Mouse (Mus musculus): ENCODE results near the gene Hoxd4. TPM values are rescaled to one million over a fixed set of nuclear protein-coding genes. Genes with fewer than 3 reads are reported as not detected.

The Hoxd4 gene
- polyA plus RNA-seq, 1 experiment, result 2.9 TPM

- TF ChIP-seq CTCF (IDR thresholded peaks at IDR 0.05; ENCODE audit: control insufficient read depth, insufficient read depth, low read length), result no peak
- TF ChIP-seq POLR2A (IDR thresholded peaks at IDR 0.05; ENCODE audit: borderline replicate concordance, control insufficient read depth, low read depth, low read length), result no peak
- no peak overlapping the region for H3K4me3 ChIP-seq (replicated peaks; ENCODE audit: control insufficient read depth, low read depth, low read length)
- under 1% methylated on average over 60 of the region's 66 CpGs for WGBS
- H3K27ac ChIP-seq (ENCODE audit: control insufficient read depth, insufficient read depth, low read depth, low read length, poor library complexity), result no peak overlapping the region; the same call in 1 of the 2 replicates
- no peaks in the 10 kb centered on the region for H3K4me1 ChIP-seq (ENCODE audit: control insufficient read depth, insufficient read depth, low read length)
Measured at GRCm38 (mm10) chr2:74704999-74705466, 6.7 kb upstream of the Hoxd4 start.

DNA sequence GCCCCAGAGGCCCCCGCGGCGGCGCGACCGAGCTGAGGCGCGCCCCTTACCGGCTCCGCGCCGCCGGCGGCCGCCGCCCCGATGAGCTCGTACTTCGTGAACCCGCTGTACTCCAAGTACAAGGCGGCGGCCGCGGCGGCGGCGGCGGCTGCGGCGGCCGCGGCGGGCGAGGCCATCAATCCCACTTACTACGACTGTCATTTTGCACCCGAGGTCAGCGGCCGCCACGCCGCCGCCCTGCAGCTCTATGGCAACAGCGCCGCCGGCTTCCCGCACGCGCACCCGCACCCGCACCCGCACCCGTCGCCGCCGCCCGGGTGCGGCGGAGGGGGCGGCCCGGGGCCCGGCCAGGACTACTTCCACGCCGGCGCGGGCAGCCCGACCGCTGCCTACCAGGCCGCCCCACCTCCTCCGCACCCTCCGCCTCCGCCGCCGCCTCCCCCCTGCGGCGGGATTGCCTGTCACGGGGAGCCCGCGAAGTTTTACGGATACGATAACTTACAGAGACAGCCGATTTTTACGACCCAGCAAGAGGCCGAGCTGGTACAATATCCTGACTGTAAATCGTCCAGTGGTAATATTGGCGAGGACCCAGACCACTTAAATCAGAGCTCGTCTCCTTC lies 6.2 kb upstream of the Hoxd4 start:
- WGBS, result 1% methylated on average over 83 of the region's 85 CpGs
- H3K4me1 ChIP-seq (ENCODE audit: control insufficient read depth, insufficient read depth, low read length), result no peaks in the 10 kb centered on the region
- H3K4me3 ChIP-seq (replicated peaks; ENCODE audit: control insufficient read depth, low read depth, low read length), result no peak overlapping the region
- no peak for TF ChIP-seq POLR2A (IDR thresholded peaks at IDR 0.05; ENCODE audit: borderline replicate concordance, control insufficient read depth, low read depth, low read length)
- no peak for TF ChIP-seq CTCF (IDR thresholded peaks at IDR 0.05; ENCODE audit: control insufficient read depth, insufficient read depth, low read length)
- no peak overlapping the region for H3K27ac ChIP-seq (ENCODE audit: control insufficient read depth, insufficient read depth, low read depth, low read length, poor library complexity)

DNA sequence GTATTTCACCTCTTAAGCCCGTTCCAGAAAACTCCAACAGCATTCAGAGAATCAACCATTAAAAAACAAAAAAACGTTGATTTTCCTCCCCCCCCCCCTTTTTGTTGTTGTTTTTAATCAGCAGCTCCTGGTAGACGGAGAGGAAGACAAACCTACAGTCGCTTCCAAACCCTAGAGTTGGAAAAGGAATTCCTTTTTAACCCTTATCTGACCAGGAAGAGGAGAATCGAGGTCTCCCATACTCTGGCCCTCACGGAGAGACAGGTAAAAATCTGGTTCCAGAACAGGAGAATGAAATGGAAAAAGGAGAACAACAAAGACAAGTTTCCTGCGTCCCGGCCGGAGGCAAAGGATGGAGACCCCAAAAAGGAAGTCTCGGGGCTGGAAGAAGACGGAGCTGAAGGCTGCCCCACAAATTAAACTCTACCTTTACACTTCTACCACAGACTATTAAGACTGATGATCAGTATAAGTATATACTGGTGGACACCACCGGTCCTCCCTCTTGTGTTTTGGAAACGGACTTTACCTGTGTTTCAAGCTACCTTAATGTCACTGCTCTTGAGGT lies 5.3 kb upstream of the Hoxd4 start:
- Histone ChIP-seq H3K4me1 (ENCODE audit: control insufficient read depth, insufficient read depth, low read length) (no peaks in the 10 kb centered on the region), H3K27ac (ENCODE audit: control insufficient read depth, insufficient read depth, low read depth, low read length, poor library complexity) (no peak overlapping the region), H3K4me3 (replicated peaks; ENCODE audit: control insufficient read depth, low read depth, low read length) (no peak overlapping the region)
- 8% methylated on average over 13 of the region's 13 CpGs for WGBS
- TF ChIP-seq CTCF (IDR thresholded peaks at IDR 0.05; ENCODE audit: control insufficient read depth, insufficient read depth, low read length) (no peak), POLR2A (IDR thresholded peaks at IDR 0.05; ENCODE audit: borderline replicate concordance, control insufficient read depth, low read depth, low read length) (no peak)

GRCm38 (mm10) chr2:74707599-74707998 lies 4.1 kb upstream of the Hoxd4 start:
- no peak overlapping the region for H3K27ac ChIP-seq (ENCODE audit: control insufficient read depth, insufficient read depth, low read depth, low read length, poor library complexity)
- TF ChIP-seq POLR2A (IDR thresholded peaks at IDR 0.05; ENCODE audit: borderline replicate concordance, control insufficient read depth, low read depth, low read length) (no peak), CTCF (IDR thresholded peaks at IDR 0.05; ENCODE audit: control insufficient read depth, insufficient read depth, low read length) (no peak)
- WGBS, result 25% methylated on average over 7 of the region's 7 CpGs
- no peaks in the 10 kb centered on the region for H3K4me1 ChIP-seq (ENCODE audit: control insufficient read depth, insufficient read depth, low read length)
- H3K4me3 ChIP-seq (replicated peaks; ENCODE audit: control insufficient read depth, low read depth, low read length), result no peak overlapping the region

- Histone ChIP-seq H3K27ac (ENCODE audit: control insufficient read depth, insufficient read depth, low read depth, low read length, poor library complexity) (no peak overlapping the region), H3K4me3 (replicated peaks; ENCODE audit: control insufficient read depth, low read depth, low read length) (no peak overlapping the region), H3K4me1 (ENCODE audit: control insufficient read depth, insufficient read depth, low read length) (no peaks in the 10 kb centered on the region)
- 66% methylated on average over 4 of the region's 4 CpGs for WGBS
- TF ChIP-seq POLR2A (IDR thresholded peaks at IDR 0.05; ENCODE audit: borderline replicate concordance, control insufficient read depth, low read depth, low read length), result no peak
- no peak for TF ChIP-seq CTCF (IDR thresholded peaks at IDR 0.05; ENCODE audit: control insufficient read depth, insufficient read depth, low read length)
Measured at GRCm38 (mm10) chr2:74708676-74709075, 3.1 kb upstream of the Hoxd4 start.

DNA sequence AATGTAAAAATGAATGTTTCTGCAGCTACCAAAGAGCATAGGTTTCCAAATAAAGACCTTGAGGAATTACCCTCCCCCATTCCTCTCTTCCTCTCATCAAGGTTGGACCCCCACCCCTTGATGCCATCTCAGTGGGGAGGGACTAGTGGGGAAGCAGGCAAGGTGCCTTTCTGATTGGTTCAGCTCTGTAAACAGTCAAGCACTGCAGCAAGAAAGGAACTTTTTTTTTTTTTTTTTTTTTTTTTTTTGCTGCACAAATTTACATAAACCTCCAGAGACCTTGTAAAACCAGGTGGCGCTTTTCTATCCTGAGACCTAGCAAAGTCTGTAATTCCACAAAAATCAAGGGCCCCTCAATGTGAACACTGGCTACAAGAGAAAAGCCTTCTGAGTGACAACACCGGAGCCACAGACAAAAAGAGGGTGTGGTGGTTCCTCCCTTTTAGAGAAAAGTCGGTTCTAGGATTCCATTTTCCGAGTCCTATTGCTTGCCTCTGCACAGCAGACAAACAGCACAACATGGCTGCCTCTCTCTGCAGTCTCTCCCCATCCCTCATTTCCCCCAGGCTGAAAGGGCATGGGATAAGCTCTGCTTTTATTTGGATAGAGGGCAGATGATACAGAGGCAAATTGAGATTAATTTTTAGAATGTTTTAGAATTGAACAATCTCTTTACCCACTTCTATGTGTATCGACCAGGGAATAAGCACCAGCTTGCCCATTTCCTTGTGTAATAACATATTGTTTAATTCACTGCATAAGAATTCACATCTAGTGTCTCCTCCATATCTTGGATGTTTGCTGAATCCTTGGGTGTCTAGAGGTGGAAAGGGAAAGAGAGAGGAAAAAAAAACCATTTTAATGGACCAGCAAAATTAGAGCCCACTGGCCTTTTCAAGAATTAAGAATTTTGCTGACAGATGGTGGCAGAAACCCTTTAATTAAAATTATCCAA lies 2.0 kb upstream of the Hoxd4 start:
- H3K27ac ChIP-seq (ENCODE audit: control insufficient read depth, insufficient read depth, low read depth, low read length, poor library complexity), result no peak overlapping the region
- TF ChIP-seq CTCF (IDR thresholded peaks at IDR 0.05; ENCODE audit: control insufficient read depth, insufficient read depth, low read length), result no peak
- TF ChIP-seq POLR2A (IDR thresholded peaks at IDR 0.05; ENCODE audit: borderline replicate concordance, control insufficient read depth, low read depth, low read length), result no peak
- 18% methylated on average over 5 of the region's 5 CpGs for WGBS
- no peak overlapping the region for H3K4me3 ChIP-seq (replicated peaks; ENCODE audit: control insufficient read depth, low read depth, low read length)
- H3K4me1 ChIP-seq (ENCODE audit: control insufficient read depth, insufficient read depth, low read length), result no peaks in the 10 kb centered on the region

DNA sequence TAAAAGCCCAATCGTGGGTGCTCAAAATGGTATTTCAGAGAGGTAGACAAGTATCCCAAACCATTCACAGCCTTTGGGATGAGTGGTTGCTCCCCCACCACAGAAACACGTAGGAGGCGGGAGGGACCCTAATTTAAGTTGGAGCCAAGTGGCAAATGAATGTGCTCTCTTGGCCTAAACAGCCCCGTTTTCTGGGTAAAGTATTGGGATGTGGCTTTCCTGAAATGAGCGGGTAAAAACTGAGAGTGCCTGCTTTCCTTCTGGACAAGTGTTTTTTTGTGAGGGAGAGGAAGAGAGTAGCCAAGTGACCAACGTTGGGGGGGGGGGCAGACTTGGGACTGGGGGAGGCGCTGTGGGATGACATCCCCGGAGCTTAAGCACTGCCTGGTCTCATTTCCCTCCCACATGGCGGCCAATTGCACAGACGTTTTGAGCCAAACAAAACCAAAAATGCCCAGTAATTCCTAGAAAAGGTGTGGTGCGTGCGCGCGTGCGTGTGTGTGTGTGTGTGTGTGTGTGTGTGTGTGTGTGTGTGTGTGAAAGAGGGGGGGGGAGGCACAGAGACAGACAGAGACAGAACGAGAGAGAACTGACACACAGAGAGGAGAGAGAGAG lies 693 bp upstream of the Hoxd4 start:
- no peaks in the 10 kb centered on the region; the same call in 1 of the 2 replicates for H3K4me1 ChIP-seq (ENCODE audit: control insufficient read depth, insufficient read depth, low read length)
- H3K4me3 ChIP-seq (replicated peaks; ENCODE audit: control insufficient read depth, low read depth, low read length), result no peak overlapping the region
- no peak overlapping the region for H3K27ac ChIP-seq (ENCODE audit: control insufficient read depth, insufficient read depth, low read depth, low read length, poor library complexity)
- TF ChIP-seq POLR2A (IDR thresholded peaks at IDR 0.05; ENCODE audit: borderline replicate concordance, control insufficient read depth, low read depth, low read length), result no peak
- no peak for TF ChIP-seq CTCF (IDR thresholded peaks at IDR 0.05; ENCODE audit: control insufficient read depth, insufficient read depth, low read length)
- 10% methylated on average over 16 of the region's 16 CpGs for WGBS
